Mouse (Mus musculus) limb, embryonic 15.5 days (tissue): Measurements from ENCODE around the gene Sh3rf3. TPM values are rescaled to one million over a fixed set of nuclear protein-coding genes. Genes with fewer than 3 reads are reported as not detected.

ENCODE experiments used
- ATAC-seq: fragments of 200-750 bp; cut with Nextera tagmentation; 2 replicates; pipeline ENCODE4 v1.8.0; 2017; ENCODE audit warnings: low read depth, moderate TSS enrichment; ENCODE audit not compliant: insufficient number of reproducible peaks, low FRiP score, low TSS enrichment
- H3K27ac ChIP-seq: fragments of 300-500 bp; sonication (generic); 2 replicates; pipeline ENCODE4 v1.5.1; 2015; ENCODE audit warnings: moderate library complexity, mild to moderate bottlenecking, inconsistent platforms
- H3K27me3 ChIP-seq: fragments of 300-500 bp; sonication (generic); 2 replicates; pipeline ENCODE4 v1.6.1; 2015; ENCODE audit warnings: inconsistent platforms
- H3K36me3 ChIP-seq: fragments of 300-500 bp; sonication (generic); 2 replicates; pipeline ENCODE4 v1.6.1; 2015; ENCODE audit warnings: inconsistent platforms
- H3K4me1 ChIP-seq: fragments of 300-500 bp; sonication (generic); 2 replicates; pipeline ENCODE4 v1.6.1; 2015; ENCODE audit warnings: inconsistent platforms
- H3K4me2 ChIP-seq: fragments of 300-500 bp; sonication (generic); 2 replicates; pipeline ENCODE4 v1.6.1; 2015; ENCODE audit warnings: mild to moderate bottlenecking, inconsistent platforms
- H3K4me3 ChIP-seq: fragments of 300-500 bp; sonication (generic); 2 replicates; pipeline ENCODE4 v1.5.1; 2015; ENCODE audit warnings: mild to moderate bottlenecking, inconsistent platforms
- H3K9ac ChIP-seq: fragments of 300-500 bp; sonication (generic); 2 replicates; pipeline ENCODE4 v1.6.1; 2015; ENCODE audit warnings: inconsistent platforms
- H3K9me3 ChIP-seq: fragments of 300-500 bp; sonication (generic); 2 replicates; pipeline ENCODE4 v1.6.1; 2016; ENCODE audit warnings: inconsistent platforms
- WGBS: fragments of 180-500 bp; shearing (Covaris S2); methylation state at CpG from one replicate; pipeline ENCODE4 v1.1.7; 2015; 5-methylcytosine and 5-hydroxymethylcytosine counted together
- polyA plus RNA-seq: library from polyadenylated mRNA; unstranded; fragments of >200 nt; fragmentation: Nextera tagmentation; extraction: Ambion mirVana; gene quantifications from 2 replicates; pipeline ENCODE4 v1.2.1, GENCODE M21; 2015

Sh3rf3 gene
- polyA plus RNA-seq, 1 experiment from 2014 or later = 3.6 TPM

DNA sequence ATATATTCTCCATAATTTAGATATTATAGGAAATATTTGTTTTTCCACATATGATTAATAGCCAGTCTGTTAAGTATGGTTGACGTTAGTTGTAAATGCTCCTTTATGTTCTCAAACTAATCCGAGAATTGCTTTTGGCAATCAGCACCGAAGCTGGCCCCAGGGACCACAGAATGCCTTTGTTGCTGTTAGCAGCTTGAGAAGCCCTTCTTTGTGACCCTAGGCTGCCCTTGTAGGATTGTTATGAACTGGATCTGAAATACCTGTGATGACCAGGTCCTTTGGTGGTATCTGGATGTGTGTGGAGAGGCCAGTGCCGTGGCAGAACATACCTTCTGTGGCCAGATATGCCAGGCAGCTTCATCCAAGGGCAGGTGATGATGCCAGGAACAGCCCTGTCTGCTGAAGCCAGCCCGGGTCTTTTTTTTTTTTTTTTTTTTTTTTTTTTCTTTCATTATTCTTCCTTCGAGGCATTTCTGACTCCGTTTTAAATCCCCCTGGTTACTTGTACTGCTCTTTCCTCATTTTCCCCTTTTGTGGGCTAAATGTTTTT lies 10.9 kb downstream of the Sh3rf3 start:
- no peaks in the 10 kb centered on the region for H3K27me3 ChIP-seq
- no peaks in the 10 kb centered on the region for H3K36me3 ChIP-seq
- no peaks in the 10 kb centered on the region for H3K9me3 ChIP-seq
- 35% methylated on average over 7 of the region's 7 CpGs for WGBS
- H3K27ac ChIP-seq = no peak overlapping the region
- ATAC-seq = no peak
- H3K4me2 ChIP-seq = no peak overlapping the region
- no peak overlapping the region for H3K9ac ChIP-seq
- H3K4me1 ChIP-seq = peaks cover 11% of the 10 kb centered on the region; the same call in 1 of the 2 replicates
- no peak overlapping the region for H3K4me3 ChIP-seq

DNA sequence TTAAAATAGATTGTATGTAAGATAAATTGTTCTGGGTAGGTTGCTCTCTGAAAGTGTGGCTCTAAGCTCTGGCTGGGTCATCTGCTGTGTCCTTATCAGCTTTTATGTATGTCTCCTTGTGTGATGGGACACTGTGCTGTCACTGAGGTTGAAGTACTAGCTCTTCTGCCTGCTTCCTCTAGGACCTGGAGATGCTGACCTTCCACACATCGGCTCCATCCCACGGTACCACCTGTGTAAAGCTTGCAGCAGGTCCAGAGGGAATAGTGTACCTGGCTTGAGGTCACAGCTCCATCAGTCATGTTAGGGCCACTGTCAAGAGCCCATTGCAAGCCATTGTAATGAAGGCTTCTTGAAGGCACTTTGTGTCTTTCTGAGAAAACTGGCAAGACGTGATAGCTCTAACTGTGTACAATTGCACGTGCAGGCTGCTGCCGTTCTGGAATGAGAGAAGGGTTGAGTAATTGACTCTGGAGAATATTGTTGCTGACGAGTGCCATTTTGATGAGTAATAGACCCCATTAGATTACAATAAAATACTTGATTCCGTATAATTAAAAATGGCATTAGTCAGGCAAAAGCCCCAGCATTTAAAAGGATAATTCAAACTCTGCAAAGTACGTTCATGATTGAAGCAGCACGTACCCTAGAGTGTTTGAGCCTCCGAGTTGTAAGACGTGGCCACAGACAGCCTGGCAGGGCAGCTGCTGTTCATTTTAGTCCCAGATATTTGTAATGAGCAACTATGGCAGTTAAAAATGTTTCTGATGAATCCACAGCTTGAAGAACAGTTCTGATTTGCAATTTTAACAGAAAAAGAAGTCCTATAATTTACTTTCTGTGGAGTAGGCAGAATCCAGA lies 16.3 kb downstream of the Sh3rf3 start:
- Histone ChIP-seq H3K4me1 (peaks cover 13% of the 10 kb centered on the region), H3K4me2 (no peak overlapping the region), H3K4me3 (no peak overlapping the region), H3K9me3 (no peaks in the 10 kb centered on the region), H3K36me3 (no peaks in the 10 kb centered on the region), H3K9ac (no peak overlapping the region), H3K27ac (no peak overlapping the region), H3K27me3 (no peaks in the 10 kb centered on the region)
- ATAC-seq = no peak
- 66% methylated on average over 11 of the region's 11 CpGs for WGBS

DNA sequence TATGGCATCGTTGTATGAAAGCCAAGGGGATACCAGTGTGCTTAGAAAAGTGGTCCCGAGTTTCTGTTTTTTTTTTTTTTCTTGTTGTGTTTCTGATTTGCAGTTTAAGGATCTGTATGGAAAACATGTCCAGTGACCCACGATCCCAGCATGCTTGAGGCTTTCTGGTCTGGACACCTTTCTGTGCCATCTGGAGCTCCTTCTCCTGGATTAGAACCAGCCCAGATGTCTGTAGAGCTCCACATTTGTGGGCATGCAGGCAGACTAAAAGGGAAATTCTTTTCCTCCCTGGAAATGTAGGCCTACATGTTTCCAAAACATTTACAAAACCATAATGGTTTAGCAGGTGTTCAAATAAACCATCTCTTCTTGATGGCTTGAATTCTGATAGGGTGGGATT lies 20.0 kb downstream of the Sh3rf3 start:
- Histone ChIP-seq H3K27ac (no peak overlapping the region), H3K36me3 (no peaks in the 10 kb centered on the region), H3K4me1 (peaks cover 6% of the 10 kb centered on the region), H3K27me3 (no peaks in the 10 kb centered on the region), H3K4me3 (no peak overlapping the region), H3K9me3 (no peaks in the 10 kb centered on the region), H3K4me2 (no peak overlapping the region), H3K9ac (no peak overlapping the region)
- ATAC-seq = no peak
- WGBS = 69% methylated on average over 3 of the region's 3 CpGs

DNA sequence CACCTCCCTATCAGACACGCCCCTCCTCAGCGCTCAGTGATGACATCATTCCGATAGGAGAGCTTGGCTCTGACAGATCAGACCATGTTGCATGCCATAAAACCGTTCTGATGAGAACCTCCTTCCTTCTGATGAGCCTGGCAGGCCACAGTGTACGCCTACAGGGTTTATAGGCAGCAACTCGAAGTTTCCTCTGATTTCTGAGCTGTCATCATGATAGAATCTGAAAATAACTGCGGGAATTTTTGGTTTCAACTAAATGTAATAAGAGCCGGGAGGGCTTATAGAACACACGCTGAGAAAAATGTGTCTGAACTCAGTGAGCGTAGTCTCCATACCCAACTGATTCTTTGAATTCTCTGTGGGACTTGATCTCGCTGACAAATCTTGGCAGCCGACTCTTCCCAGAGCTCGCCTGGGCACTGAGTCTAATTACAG lies 20.6 kb downstream of the Sh3rf3 start:
- no peak overlapping the region for H3K4me3 ChIP-seq
- no peak for ATAC-seq
- H3K4me1 ChIP-seq = peaks cover 6% of the 10 kb centered on the region
- no peak overlapping the region for H3K9ac ChIP-seq
- 0 out of 2 replicates have a peak overlapping the region, but pooled peaks have one; percentile 2 for H3K27ac ChIP-seq
- 51% methylated on average over 13 of the region's 13 CpGs for WGBS
- H3K4me2 ChIP-seq = no peak overlapping the region
- no peaks in the 10 kb centered on the region for H3K36me3 ChIP-seq
- no peaks in the 10 kb centered on the region for H3K9me3 ChIP-seq
- no peaks in the 10 kb centered on the region for H3K27me3 ChIP-seq

DNA sequence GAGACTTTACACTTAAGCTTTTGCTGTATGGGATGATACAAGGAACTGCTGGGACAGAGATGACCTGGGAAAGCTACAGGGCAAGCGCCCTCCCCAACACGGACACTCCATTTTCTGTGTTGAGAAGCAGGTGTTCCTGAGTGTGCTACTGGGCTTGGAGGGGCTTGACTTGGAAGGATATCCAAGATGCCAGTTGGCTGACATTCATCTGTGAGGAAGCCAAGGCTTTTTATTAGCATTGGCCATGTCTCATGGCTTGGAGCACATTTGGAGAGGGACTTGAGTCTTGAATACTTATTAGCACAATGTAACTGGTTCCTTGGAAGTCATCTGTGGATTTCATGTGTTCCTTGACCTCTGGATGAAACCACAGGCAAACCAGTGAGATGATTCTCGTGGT lies 23.2 kb downstream of the Sh3rf3 start:
- H3K9me3 ChIP-seq = no peaks in the 10 kb centered on the region
- no peaks in the 10 kb centered on the region for H3K36me3 ChIP-seq
- no peaks in the 10 kb centered on the region for H3K27me3 ChIP-seq
- no peak overlapping the region for H3K9ac ChIP-seq
- no peak overlapping the region for H3K27ac ChIP-seq
- H3K4me3 ChIP-seq = no peak overlapping the region
- no peak for ATAC-seq
- H3K4me2 ChIP-seq = no peak overlapping the region
- 91% methylated on average over 3 of the region's 3 CpGs for WGBS
- peaks cover 6% of the 10 kb centered on the region for H3K4me1 ChIP-seq

DNA sequence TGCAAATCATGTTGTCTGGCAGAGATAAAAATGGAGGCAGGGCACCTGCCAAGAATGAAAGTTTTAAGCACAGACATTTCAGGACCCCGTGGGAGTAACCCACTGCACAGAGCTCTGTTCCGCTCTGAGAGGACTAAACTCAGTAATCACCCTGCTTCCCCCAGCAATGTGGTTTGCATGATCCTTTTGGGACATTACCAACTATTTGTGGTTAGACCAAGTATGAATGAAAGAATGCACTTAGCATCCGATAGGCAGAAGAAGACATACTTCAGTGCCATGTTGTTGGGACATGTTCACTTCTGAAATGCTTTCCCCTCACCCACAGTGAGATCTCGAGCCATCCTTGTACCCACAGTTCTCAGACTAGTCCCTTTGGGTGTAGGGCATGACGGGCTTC lies 24.3 kb downstream of the Sh3rf3 start:
- WGBS = 83% methylated on average over 5 of the region's 5 CpGs
- ATAC-seq = no peak

DNA sequence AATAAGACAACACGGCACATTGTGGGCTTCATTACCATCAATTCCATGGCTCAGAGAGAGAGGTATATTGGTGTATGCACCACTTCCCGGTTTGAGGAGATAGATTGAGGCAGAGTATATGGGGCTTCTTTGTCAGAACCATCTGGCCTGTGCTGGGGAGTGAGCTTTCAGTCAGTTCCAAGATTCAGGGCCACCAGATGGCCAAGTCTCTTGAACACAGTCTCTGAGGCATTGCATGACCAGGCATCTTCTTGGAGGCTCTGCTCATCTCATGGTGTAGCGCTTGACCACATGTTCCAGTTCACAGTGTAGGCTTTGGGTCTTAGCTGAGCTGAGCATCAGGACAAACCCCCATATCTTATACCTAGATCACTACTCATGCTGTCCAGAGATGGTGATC lies 28.8 kb downstream of the Sh3rf3 start:
- WGBS = 91% methylated on average over 3 of the region's 3 CpGs
- Histone ChIP-seq H3K9ac (no peak overlapping the region), H3K36me3 (no peaks in the 10 kb centered on the region), H3K27ac (no peak overlapping the region), H3K4me1 (no peaks in the 10 kb centered on the region), H3K27me3 (no peaks in the 10 kb centered on the region), H3K4me2 (no peak overlapping the region), H3K9me3 (no peaks in the 10 kb centered on the region), H3K4me3 (no peak overlapping the region)
- no peak for ATAC-seq

More for the DNA sequence above, 24.3 kb downstream of the Sh3rf3 start:
- peaks cover 6% of the 10 kb centered on the region for H3K4me1 ChIP-seq
- no peak overlapping the region for H3K4me3 ChIP-seq
- no peak overlapping the region for H3K27ac ChIP-seq
- H3K9me3 ChIP-seq = no peaks in the 10 kb centered on the region
- no peak overlapping the region for H3K4me2 ChIP-seq
- no peaks in the 10 kb centered on the region for H3K27me3 ChIP-seq
- no peaks in the 10 kb centered on the region for H3K36me3 ChIP-seq
- no peak overlapping the region for H3K9ac ChIP-seq

DNA sequence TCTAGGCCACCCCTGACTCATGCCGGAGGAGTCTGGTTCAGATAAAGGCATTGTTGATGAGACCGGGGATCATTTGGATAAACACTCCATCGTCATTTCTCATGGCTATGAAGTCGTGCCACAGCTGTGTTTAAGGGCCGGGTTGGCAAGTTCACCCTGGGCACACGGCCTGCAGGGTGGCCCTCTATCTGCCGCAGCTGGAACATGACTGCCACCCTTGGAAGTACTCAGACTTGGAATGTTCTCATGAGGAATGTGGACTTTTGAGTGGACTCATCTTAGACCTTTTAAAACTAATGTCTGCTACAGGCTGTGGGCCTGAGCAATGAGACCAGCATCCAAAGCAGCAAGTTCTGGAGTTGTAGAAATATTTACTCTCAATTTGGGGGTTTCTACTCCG lies 29.9 kb downstream of the Sh3rf3 start:
- Histone ChIP-seq H3K27me3 (no peaks in the 10 kb centered on the region), H3K4me2 (no peak overlapping the region), H3K4me3 (no peak overlapping the region), H3K4me1 (peaks cover 3% of the 10 kb centered on the region), H3K36me3 (no peaks in the 10 kb centered on the region), H3K9me3 (no peaks in the 10 kb centered on the region), H3K9ac (no peak overlapping the region), H3K27ac (no peak overlapping the region)
- no peak for ATAC-seq
- WGBS = 83% methylated on average over 8 of the region's 8 CpGs

DNA sequence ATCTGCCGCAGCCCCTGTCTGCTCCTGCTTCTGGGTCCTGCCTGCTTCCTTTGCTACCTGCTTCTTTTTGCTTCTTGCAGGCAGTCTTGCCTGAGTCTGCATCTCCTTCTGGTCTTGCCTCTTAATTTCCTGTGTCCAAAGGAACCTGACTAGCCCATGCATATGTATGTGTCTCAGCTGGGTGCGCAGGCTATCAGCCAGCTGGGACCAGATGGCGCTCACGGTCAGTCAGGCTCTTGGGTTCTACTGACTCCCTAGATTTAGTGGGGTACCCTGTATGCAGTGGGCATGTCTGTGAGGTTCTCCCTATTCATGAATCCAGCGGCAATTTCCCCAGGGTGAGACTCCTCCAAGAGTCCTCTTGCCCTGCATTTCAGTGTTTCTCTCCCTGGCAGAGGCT lies 35.0 kb downstream of the Sh3rf3 start:
- no peak overlapping the region for H3K9ac ChIP-seq

DNA sequence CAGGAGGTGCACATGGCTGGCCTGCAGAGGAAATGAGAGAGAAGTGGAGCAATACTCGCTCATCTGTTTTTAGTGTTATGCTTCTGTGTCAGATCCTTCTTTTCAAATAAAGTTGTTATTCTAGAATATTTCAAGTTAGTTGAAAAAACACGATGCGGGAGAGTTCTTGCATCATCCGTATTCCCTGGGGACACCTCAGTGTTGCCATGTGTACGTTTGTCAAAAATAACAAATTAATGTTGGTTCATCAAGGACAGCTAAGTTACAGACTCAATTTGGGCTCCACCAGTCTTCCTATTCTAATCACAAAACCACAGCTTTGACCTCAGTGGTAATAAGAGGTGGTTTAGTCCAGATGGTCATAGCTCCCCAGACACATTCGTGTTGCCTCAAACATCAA lies 35.4 kb downstream of the Sh3rf3 start:
- H3K27ac ChIP-seq = no peak overlapping the region
- no peaks in the 10 kb centered on the region for H3K9me3 ChIP-seq
- H3K27me3 ChIP-seq = no peaks in the 10 kb centered on the region
- H3K9ac ChIP-seq = no peak overlapping the region
- no peaks in the 10 kb centered on the region for H3K36me3 ChIP-seq
- no peak overlapping the region for H3K4me2 ChIP-seq
- 70% methylated on average over 6 of the region's 6 CpGs for WGBS
- no peak for ATAC-seq
- H3K4me3 ChIP-seq = no peak overlapping the region
- peaks cover 5% of the 10 kb centered on the region for H3K4me1 ChIP-seq

More for the DNA sequence above, 35.0 kb downstream of the Sh3rf3 start:
- H3K27me3 ChIP-seq = no peaks in the 10 kb centered on the region
- WGBS = 77% methylated on average over 5 of the region's 5 CpGs
- H3K27ac ChIP-seq = no peak overlapping the region
- no peaks in the 10 kb centered on the region for H3K9me3 ChIP-seq
- H3K36me3 ChIP-seq = no peaks in the 10 kb centered on the region
- H3K4me1 ChIP-seq = peaks cover 5% of the 10 kb centered on the region
- H3K4me2 ChIP-seq = no peak overlapping the region
- no peak overlapping the region for H3K4me3 ChIP-seq
- ATAC-seq = no peak

DNA sequence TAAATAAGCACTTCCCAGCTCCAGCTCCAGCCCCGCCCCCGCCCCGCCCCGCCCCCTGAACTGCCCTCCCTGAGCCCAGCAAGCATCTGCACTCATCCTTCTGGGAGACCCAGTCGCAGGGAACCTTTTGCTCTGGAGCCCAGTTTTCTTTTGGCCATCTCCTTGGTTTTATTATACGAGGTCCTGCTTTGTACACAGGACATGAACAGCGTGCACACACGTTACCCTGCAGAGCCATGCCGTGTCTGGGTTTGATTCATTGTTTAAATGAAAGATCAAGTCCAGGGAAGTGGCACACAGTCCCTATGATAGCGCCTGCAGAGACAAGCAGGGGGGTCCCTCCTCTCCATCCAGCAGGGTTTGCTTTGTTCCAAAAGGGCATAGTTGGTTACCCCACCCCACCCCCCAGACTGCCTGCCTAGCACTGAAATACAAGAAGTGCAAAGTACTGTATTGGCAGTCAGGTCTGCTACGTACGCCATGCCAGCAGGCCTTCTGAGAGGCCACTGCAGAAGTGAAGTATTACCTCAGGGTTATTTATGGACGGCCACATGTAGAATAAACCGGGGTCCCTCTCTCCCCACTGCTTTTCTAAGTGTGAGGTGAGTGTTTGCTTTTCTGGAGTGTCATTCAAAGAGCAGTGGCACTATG lies 41.5 kb downstream of the Sh3rf3 start:
- H3K4me1 ChIP-seq = peaks cover 10% of the 10 kb centered on the region; the same call in 1 of the 2 replicates
- ATAC-seq = no peak; the same call in 1 of the 2 replicates
- no peaks in the 10 kb centered on the region for H3K36me3 ChIP-seq
- no peaks in the 10 kb centered on the region for H3K27me3 ChIP-seq
- no peak overlapping the region for H3K9ac ChIP-seq
- H3K27ac ChIP-seq = no peak overlapping the region
- H3K4me2 ChIP-seq = no peak overlapping the region
- H3K9me3 ChIP-seq = no peaks in the 10 kb centered on the region
- H3K4me3 ChIP-seq = no peak overlapping the region
- WGBS = 12% methylated on average over 14 of the region's 14 CpGs

DNA sequence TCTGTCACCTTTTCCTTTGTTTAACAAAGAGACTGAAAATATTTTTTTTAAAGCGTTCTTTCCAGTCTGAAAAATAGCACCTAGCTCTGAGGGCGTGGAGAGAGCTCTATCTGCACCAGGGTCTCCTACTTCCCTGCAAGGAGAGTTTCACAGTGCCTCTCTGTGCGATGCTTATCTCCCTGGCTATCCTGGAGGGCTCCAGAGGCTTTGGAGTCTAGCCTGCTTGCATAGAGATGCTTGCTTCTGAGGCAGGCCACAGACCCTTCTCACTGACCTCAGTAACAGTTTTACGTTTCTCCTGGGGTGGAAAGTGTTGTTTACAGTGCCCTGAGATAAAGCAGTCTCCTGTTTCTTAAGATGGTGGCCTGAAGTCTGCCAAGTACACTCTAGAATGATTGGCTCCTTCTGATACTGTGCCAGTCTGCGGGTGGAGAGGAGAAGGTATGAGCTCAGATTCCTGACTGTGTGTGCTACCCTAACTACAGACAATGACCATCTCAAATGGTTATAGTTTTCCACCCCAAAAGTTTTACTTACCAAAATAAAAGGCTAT lies 42.1 kb downstream of the Sh3rf3 start:
- no peak for ATAC-seq
- Histone ChIP-seq H3K4me2 (no peak overlapping the region), H3K27me3 (no peaks in the 10 kb centered on the region), H3K27ac (no peak overlapping the region), H3K9me3 (no peaks in the 10 kb centered on the region), H3K9ac (no peak overlapping the region), H3K4me3 (no peak overlapping the region), H3K4me1 (peaks cover 10% of the 10 kb centered on the region; the same call in 1 of the 2 replicates), H3K36me3 (no peaks in the 10 kb centered on the region)
- 49% methylated on average over 5 of the region's 5 CpGs for WGBS
